Mouse (Mus musculus): ENCODE measurements around the gene Smim4.

Gene Smim4

GRCm38 (mm10) chr14:31129326-31130235, 825 bp upstream of the Smim4 start:
- in situ Hi-C loops (cut with MboI; ENCODE audit: low pct_unique_long_range_greater_than_20kb in 1 of 2, low sequenced_read_pairs in 2 of 2, unreplicated experiment in 1 of 2) = no loop called here

GRCm38 (mm10) chr14:31128101-31128825, 493 bp downstream of the Smim4 start:
- in situ Hi-C loops (cut with MboI; ENCODE audit: low pct_unique_long_range_greater_than_20kb in 1 of 2, low sequenced_read_pairs in 2 of 2, unreplicated experiment in 1 of 2) = no loop called here

DNA sequence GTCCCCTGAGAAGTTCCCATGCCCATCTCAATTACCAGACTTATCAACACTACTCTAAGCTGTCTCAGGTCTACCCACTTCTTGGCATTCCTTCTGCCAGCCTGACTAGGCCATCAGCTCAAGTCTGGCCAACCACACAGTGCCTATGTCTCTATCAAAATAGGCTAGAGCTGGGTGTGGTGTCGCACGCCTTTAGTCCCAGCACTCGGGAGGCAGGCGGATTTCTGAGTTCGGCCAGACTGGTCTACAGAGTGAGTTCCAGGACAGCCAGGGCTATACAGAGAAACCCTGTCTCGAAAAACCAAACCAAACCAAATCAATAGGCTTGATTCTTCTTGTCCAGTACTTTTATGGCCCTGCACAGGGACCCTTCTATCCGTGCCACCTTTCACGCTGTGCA, 1.9 kb downstream of the Smim4 start:
- in situ Hi-C loops (cut with MboI; ENCODE audit: low pct_unique_long_range_greater_than_20kb in 1 of 2, low sequenced_read_pairs in 2 of 2, unreplicated experiment in 1 of 2) = no loop called here

- in situ Hi-C loops (cut with MboI; ENCODE audit: low pct_unique_long_range_greater_than_20kb in 1 of 2, low sequenced_read_pairs in 2 of 2, unreplicated experiment in 1 of 2) = no loop called here
Observed at GRCm38 (mm10) chr14:31125106-31126075, 3.4 kb downstream of the Smim4 start.

DNA sequence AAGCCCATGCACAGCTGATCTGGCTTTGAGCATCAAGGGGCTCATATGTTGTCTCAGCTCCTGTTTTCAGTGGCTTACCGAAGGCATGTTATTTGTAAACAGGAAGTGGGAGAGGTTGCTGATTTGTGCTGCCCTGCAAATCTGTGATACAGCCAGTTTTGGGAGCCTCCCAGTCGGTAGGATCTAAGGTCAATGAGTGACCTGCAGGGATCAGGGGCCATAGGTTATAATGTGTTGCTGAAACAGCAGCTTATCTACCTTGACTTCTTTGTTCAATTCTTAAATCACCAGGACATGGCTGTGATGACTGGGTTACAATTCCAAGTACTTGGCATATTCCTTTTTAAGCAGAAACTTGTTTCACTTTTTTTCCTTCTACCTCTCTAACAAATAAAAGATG, 13.2 kb downstream of the Smim4 start:
- in situ Hi-C loops (cut with MboI; ENCODE audit: low pct_unique_long_range_greater_than_20kb in 1 of 2, low sequenced_read_pairs in 2 of 2, unreplicated experiment in 1 of 2) = no loop called here

DNA sequence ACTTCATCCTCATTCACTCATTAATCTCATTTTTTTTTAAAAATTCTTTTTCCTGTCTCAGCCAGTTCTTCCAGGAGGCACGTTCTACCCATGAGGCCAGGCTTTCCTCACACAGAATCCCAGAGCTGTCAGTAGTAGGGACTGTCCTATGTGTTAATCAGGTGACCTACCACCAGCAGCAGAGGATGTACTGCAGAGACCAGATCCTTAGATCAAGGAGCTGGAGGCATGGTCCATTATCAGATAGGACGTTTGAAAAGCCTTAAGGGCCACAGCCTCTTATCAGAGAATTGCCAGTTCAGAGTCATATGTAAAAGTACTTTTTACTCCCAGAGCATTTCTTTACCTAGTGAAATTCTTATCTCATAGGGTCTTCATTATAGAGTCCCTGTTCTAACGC, 14.7 kb downstream of the Smim4 start:
- in situ Hi-C loops (cut with MboI; ENCODE audit: low pct_unique_long_range_greater_than_20kb in 1 of 2, low sequenced_read_pairs in 2 of 2, unreplicated experiment in 1 of 2) = no loop called here

DNA sequence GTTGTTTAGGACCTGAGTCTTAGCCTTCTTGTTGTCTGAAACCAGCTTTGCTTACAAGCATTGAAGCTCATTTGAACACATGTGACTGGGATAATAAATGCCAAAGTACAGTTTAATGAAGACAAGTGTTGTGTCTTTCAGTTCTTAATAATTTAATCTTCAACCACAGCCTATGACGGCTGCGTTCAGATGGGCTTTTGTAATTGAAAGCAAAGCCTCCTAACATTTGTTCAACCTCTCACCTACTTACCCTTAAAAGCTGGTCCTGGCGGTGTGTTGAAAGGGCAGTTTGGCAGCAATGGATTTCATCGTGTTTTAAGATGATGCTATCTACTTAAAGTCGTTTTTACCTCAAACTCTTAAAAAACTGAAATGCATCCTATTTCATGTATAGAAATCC, 16.6 kb downstream of the Smim4 start:
- in situ Hi-C loops (cut with MboI; ENCODE audit: low pct_unique_long_range_greater_than_20kb in 1 of 2, low sequenced_read_pairs in 2 of 2, unreplicated experiment in 1 of 2) = no loop called here

DNA sequence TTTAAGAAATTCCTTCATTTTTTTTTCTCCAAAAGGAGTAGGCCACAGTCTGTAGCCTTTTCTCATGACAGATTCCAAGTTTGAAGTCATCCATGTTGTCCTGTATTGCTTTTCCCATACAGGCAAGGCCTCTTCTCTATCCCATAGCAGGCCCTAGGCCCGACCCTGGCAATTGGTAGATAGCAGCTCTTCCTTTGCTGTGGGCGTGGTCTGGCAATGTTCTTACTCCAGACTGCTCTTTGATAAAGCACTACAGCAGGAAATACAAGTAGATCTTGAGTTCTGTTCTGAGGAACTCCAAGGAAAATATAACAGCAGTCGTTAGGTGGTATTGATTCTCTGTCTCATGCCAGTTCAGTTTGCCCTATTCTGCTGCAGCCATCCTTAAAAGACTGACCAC, 18.1 kb downstream of the Smim4 start:
- in situ Hi-C loops (cut with MboI; ENCODE audit: low pct_unique_long_range_greater_than_20kb in 1 of 2, low sequenced_read_pairs in 2 of 2, unreplicated experiment in 1 of 2) = no loop called here

GRCm38 (mm10) chr14:31105156-31105555, 23.6 kb downstream of the Smim4 start:
- in situ Hi-C loops (cut with MboI; ENCODE audit: low pct_unique_long_range_greater_than_20kb in 1 of 2, low sequenced_read_pairs in 2 of 2, unreplicated experiment in 1 of 2) = no loop called here

DNA sequence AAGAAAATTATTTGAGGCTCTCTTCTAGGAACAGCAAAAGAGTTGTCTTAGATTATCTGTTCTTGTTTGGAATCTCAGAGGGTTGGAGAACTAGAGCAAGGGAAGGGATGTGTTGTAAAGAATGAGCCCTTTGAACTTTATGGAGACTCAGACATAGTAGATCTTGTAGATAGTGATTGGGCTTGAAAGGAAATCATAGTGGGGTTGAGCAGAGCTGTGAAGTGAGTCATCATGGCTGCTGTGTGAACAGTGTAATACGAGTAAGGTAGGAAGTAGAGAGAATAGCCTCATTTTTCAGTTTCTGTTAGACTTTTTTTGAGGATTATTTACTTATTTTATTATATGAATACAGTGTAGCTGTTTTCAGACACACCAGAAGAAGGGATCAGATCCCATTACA, 38.8 kb downstream of the Smim4 start:
- in situ Hi-C loops (cut with MboI; ENCODE audit: low pct_unique_long_range_greater_than_20kb in 1 of 2, low sequenced_read_pairs in 2 of 2, unreplicated experiment in 1 of 2) = no loop called here

DNA sequence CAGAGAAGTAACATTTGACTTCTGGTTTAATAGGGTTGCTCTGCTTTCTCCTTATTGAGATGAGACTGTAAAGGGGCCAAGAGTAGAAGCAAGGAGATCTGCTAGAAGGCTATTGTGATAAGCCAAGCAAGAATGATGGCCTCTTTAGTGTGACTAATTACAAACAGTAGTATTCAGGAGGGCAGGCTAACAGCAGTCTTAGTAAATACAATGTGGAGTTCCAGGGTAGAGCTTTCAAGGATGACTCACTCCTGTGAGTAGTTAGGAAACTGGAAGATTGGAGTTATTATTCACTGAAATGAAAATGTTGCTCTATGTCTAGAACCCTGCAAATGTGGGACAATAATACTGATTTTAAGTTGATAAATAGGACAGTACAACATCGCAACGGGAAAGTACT, 40.2 kb downstream of the Smim4 start:
- in situ Hi-C loops (cut with MboI; ENCODE audit: low pct_unique_long_range_greater_than_20kb in 1 of 2, low sequenced_read_pairs in 2 of 2, unreplicated experiment in 1 of 2) = no loop called here

DNA sequence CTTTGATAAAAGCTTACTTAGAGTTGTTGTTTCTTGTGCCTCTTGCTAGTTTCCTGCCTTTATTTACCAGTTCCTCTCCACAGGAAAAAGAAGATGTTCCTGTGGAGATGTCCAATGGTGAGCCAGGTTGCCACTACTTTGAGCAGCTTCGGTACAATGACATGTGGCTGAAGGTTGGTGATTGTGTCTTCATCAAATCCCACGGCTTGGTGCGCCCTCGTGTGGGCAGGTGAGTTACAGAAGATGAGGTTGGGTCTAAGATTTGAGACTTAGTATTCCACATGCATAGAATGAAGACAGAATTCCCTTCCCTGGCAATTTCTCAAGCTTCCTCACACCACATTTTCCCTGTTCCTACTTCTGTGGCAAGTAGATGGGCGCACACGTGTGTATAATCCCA, 41.3 kb downstream of the Smim4 start:
- in situ Hi-C loops (cut with MboI; ENCODE audit: low pct_unique_long_range_greater_than_20kb in 1 of 2, low sequenced_read_pairs in 2 of 2, unreplicated experiment in 1 of 2) = no loop called here

GRCm38 (mm10) chr14:31081147-31081546, 47.6 kb downstream of the Smim4 start:
- in situ Hi-C loops (cut with MboI; ENCODE audit: low pct_unique_long_range_greater_than_20kb in 1 of 2, low sequenced_read_pairs in 2 of 2, unreplicated experiment in 1 of 2) = no loop called here

DNA sequence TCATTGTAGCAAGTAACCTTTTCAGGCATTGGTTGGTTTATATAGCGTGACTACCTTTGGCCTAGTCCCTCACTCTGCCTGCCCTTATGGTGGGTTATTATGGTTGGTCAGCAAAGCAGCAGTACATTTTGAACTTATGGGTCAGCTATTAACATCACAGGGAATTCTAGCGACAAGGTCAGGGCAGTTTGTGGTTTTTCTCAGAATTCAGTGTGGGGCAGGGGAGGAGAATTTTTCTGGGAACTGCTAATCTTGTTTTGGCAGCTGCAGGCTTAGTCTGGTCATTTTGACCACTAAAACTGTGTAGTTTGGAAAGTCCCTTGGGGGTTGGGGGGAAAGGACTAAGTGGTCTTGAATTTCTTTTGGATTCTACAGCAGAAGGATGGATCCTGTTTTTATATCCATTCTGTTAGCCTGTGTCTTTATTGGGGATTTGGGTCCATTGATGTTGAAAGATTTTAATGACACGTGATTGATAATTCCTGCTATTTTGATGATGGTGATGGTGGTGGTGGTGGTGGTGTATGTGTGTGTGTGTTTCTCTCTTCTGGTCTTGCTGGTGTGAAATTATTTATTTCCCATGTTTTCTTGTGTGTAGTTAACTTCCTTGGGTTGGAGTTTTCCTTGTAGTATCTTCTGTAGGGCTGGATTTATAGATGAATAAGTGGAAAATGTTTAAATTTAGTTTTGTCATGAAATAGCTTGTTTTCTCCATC, 49.3 kb downstream of the Smim4 start:
- in situ Hi-C loops (cut with MboI; ENCODE audit: low pct_unique_long_range_greater_than_20kb in 1 of 2, low sequenced_read_pairs in 2 of 2, unreplicated experiment in 1 of 2) = no loop called here

- in situ Hi-C loops (cut with MboI; ENCODE audit: low pct_unique_long_range_greater_than_20kb in 1 of 2, low sequenced_read_pairs in 2 of 2, unreplicated experiment in 1 of 2) = no loop called here
Observed at GRCm38 (mm10) chr14:31078597-31079208, 50.1 kb downstream of the Smim4 start.

DNA sequence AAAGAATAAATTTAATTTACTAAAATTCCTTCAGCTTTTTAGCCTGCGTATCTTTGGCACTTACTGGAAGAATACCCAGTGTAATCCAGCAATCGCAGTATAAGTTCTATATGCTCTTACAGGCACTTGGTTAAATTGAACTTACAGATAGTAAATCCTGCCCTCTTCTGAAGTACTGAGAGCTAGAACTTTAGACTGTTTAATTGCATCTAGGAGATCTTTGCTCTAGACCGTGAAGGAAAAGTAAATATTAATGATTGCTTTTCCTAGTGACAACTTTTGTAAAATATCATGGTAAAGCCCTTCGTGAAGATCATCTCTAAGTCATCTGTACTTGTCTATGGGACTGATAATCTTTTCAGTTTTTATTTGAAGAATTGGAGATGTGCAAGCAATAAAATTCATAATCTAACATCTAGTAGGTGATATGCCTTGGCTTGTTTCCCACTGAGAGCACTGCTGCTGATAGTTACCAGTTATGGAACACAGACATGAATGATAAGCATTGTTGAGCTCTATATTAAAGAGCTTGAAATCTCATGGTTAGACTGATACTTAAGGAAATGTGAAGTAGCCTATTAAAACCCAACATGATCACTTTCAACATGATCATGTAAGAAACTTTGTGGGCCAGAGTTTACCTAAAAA, 59.5 kb downstream of the Smim4 start:
- in situ Hi-C loops (cut with MboI; ENCODE audit: low pct_unique_long_range_greater_than_20kb in 1 of 2, low sequenced_read_pairs in 2 of 2, unreplicated experiment in 1 of 2) = no loop called here

DNA sequence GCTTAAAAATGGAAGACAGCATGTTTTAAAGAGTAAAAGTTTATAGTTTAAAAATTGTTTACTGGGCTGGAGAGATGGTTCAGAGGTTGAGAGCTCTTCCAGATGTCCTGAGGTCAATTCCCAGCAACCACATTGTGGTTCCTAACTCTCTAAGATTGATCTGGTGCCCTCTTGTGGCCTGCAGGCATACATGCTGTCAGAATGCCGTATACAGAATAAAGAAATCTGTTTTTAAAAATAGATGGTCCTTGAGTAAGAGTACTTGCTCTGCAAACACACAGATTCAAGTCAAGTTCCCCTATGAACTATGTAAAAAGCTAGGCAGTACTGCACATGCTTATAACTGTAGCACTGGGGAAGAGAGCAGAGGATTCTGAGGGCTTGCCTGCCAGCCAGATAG, 66.5 kb downstream of the Smim4 start:
- in situ Hi-C loops (cut with MboI; ENCODE audit: low pct_unique_long_range_greater_than_20kb in 1 of 2, low sequenced_read_pairs in 2 of 2, unreplicated experiment in 1 of 2) = no loop called here

Data from mouse embryonic stem cell (cell line).